Mouse (Mus musculus) thymus, postnatal 36 days (tissue): Measurements from ENCODE around the gene Hmga2.
"Not testable (repeated sequence)": the region's sequence is repeated elsewhere in the genome, so short reads cannot be mapped to it uniquely, and the experiment has no call there.

Source experiments
- DNase-seq, 2 experiments: peaks; one replicate each; pipeline ENCODE4 v3.0.0; 2022; ENCODE audit warnings: mixed read lengths in 2 of 2

Hmga2 gene

DNA sequence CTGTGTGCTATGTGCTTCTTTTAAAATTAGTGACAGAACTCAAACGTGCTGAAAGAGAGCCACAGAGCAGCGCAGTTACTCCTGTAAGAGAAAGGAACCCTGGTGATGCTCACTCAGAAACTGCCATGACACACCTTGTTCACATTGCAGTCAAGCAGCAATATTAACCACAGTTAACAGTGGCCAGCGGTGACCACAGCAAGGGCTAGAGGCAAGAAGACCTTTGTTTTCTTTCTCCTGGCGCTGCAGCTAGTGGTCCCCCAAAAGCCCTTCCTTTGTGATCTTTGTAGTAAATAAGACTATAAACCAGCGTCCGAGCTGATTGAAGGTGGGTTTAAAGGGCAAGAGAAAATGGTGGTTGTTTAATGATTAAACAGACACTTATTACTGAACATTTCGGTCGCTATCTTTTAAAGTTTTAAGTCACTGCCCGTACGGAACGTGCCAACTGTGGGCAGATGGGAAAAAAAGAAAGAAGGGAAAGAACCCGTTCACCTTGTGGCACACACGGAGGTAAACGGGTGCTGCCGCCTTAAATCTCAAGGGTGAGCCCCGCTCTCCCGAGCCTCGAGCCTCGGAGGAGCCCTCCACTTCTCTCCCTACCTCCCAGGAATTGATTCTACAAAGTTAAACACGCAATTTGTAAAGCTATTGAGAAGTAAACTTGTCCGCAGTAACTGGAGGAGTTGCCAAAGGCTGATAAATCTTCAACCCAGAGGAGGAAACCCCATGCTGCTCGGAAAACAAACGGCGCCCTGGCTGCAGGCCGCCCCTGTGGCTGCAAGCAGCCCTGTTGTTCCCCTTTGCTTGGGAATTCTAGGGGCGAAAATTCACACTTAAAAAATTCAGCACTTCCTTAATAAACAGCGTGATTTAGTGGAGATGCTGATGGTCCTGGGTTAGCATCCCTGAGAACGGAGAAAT lies 85.1 kb downstream of the Hmga2 start:
- DNase-seq, result no peak

DNA sequence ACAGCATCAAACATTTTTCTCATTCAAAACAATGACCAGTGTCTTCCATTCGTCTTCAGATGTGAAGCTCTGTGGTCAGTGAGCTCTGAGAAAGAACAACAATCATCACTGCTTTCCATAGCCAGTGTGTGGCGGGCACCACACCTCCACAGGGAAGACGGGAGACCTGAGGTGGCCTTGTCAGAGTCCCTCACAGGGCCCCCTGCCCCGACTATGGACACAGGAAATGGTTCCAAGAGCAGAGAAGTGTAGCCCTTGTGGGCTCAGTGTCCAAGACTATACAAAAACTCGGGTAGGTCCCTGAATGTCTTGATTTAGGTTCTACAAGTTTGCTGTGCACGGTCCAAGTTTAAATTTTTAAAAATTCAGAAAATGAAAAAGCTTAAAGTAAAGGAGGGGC lies 86.6 kb downstream of the Hmga2 start:
- no peak for DNase-seq

DNA sequence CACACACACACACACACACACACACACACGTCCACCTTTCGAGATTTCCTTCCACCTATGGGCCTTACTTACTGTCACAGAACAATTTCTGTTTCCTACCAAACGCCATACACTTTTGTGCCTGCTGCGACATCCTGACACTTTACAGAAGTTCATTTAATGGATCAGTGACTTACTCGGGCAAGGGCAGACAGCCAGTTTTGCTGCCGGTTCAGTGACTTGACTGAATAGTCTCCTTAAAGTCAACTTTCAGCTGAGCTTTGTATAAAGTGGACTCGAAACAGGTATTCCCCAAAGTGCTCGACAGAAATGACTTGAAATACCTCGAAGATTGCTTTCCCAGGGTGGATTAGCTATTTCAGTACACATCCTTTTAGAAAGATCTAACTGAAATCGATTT lies 87.3 kb downstream of the Hmga2 start:
- DNase-seq, result no peak

DNA sequence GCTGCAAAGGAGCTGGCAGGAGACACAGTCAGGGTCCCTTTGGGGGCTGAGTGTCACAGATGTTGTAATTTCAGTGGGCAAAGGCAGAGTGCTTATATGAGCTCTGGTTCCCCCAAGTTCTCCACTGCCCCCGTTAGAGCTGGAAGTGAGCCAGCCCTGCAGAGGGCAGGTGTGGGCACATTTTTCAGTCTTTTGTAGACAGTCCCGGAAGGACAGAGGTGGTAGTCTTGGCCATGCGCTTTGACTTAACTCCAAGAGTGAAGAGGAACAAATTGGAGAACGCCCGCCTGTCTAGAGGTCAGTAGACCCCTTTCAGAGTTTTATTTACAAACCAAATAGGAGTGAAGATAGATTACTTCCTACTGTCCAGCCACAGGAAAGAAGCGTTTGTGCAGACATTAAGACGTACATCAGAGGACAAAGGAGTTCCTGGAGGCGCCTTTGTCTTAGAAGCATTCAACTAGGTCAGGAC lies 87.8 kb downstream of the Hmga2 start:
- DNase-seq, result no peak

DNA sequence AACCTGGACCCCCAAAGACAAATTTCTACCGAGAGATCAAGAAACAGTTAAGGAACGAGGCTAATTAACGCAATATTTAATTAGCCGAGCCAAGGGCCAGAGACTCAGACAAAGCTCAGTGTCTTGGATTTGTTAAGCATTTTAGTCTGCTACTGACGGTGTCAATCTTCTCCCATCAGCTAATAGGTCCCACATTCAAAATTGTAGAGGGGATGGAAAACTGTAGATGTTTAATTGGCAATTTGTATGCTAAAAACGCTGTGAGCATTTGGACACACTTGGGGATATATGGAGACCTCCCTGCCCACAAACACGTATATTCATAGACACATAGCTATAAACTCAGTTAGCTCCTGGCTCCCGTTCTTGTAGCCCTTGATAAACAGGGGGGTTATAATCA lies 89.2 kb downstream of the Hmga2 start:
- no peak for DNase-seq

DNA sequence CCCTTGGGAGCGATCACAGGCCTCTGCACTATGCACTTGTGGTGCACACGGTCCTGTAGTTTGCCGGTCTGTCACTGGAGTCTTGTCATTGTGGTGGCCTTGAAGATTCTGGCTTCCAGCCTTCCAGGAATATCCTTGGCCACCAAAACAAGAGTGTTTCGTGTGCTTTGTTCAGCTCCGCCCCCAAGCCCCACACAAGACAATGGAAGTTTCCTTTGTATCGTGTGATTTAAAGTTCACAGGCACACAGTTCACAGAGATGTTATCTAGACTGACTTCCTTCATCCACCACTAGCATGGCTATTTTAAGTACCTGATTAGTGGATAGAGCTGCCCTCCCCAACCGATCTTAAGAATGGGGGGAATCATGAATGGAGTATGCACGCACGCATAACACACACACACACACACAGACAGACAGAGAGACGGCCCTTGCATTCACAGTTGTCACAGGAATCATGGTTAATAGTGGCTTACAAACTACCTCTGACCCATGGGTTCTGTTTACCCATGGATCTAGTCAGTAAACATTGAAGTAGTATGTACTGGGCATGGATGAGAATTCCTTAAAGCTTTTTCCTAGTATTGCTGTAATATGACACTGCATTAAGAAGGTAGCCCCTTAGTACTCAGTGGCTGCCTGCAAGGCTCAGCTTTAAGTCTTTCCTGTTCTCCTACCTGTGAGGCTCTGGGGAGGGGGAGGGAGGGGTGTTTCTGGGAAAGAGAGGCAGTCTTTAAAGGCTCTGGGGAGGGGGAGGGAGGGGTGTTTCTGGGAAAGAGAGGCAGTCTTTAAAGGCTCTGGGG lies 91.3 kb downstream of the Hmga2 start:
- DNase-seq, result no peak

DNA sequence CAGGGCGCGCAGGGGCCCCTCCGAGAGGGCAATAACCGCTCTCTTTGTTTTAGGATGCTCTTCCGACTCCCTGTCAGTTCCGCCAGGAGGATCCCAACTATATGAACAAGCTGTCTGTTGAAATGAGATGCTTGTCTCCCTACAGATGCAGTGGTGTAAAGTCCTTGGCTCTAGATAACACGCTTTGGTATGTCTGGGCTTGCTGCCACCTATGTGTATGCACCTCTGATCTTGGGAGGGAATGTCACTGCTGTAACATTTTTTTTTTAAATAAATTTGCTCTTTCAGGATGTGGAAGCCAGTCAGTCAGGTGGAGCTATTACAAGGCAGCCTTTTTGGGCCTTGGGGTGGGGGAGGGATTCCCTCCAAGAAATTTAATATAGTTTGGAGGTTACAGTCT lies 92.2 kb downstream of the Hmga2 start:
- DNase-seq, result no peak

DNA sequence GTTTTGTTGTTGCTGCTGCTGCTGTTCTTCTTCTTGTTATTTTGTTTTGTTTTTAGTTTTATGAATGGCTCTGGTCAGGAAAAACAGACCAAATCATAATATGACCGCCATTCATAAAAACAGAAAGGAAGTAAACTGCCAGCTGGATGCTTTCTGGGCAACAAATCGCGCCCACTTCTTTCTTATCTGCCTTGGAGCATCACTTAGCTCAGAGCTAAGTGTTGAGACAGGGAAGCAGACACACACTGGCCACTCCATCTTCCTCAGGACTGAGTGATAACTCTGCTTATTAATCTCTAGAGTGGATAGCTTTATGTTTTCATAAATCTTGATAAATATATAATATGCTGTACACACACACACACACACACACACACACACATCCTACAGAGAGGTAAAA lies 98.5 kb downstream of the Hmga2 start:
- DNase-seq, result no peak

DNA sequence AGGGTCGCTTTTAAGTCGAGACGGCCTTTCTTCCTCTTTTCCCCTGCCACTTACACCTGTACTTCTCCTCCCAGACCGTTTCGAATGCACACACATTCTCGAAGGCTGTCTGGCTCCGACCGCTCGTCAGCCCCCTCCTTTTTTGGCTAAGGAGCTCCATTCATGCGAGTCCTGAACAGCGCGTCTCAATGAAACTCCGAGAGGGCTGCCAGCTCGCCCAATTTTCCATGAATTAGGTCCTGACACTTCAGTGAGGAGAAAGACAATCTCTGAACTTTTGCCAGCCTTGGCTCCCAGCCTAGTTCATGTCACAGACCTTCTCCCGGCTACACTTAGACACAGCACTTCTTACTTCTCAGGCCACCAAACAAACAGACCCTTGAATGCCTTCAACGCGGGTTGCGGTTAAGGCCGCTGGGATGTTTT lies 98.9 kb downstream of the Hmga2 start:
- no peak for DNase-seq

DNA sequence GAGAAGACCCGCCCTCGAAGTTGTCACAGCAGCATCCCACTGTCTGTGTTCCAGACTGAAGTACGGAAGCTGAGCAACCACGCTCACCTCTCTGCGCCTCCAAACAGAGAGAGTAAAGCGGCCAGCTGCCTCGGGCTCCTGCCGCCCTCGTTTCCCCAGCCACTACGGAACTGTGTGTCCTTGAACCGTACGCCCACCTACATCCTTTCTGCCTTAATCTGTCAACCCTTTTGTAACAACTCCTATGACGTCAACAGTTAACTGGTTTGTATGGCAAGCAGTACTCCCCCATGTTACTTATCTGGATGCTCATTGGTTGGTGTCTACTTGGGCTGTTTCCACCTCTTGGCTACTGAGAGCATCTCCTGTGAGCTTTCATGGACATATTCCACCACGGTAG lies 100.8 kb downstream of the Hmga2 start:
- DNase-seq, result no peak

DNA sequence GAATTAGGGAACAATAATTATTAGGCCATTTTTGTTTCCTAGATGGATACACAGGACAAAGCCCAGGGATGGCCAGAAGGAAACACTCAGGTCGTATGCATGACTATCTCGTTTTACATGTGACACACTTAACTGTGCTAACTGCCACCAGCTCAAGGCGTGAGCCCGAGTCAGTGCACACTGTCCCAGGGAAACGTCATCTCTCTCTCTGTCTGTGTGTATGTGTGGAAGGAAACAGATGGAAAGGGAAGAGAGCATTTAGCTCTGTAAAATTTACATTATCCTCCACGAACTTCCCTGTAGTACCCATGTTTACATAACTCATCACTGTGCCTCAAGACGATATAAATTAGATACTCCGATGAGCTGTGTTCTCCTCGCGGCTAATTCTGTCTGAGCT lies 105.1 kb downstream of the Hmga2 start:
- DNase-seq, result no peak

DNA sequence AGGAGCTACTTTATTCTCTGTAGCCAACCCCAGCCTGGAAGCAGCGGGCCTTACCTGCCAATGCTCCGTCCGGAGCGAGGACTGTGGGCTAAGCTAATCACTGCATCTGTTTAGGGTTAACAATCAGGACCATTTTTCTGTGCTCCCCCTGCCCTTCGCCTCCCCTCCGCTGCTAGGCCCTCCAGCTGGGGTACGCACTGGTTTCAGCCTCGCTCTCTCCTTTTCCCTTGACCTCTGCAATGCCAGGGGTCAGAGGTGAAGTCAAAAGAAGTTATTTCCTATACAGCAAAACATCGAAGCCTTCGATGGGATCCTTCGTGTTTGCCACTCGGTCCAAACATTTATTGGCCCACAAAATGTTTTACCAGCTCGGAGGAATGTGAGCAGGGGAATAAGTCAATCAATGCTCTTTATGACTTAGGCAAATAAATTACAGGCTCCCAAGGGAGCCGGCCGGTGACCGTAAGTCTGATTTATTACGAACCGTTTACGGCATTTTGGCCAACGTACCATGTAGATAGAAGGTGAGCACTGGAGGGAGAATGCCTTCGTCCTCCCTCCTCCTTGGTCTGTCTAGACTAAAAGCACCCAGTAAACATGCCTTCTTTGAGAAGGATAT lies 107.0 kb downstream of the Hmga2 start:
- DNase-seq, result no peak

DNA sequence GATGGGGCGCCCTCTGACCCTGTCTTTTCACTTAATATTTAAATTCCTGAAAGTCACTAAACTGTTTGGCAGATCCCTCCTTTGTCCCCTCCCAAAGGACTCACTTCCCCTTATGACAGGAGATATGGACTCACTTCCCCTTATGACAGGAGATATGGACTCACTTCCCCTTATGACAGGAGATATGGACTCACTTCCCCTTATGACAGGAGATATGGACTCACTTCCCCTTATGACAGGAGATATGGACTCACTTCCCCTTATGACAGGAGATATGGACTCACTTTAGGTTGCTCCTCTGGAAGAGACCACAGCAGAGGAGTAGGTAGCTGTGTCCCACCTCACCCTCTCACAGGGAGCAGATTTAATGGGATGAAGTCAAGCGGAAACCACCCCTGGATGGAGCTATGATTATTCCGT lies 110.1 kb downstream of the Hmga2 start:
- DNase-seq, result not testable (repeated sequence)

DNA sequence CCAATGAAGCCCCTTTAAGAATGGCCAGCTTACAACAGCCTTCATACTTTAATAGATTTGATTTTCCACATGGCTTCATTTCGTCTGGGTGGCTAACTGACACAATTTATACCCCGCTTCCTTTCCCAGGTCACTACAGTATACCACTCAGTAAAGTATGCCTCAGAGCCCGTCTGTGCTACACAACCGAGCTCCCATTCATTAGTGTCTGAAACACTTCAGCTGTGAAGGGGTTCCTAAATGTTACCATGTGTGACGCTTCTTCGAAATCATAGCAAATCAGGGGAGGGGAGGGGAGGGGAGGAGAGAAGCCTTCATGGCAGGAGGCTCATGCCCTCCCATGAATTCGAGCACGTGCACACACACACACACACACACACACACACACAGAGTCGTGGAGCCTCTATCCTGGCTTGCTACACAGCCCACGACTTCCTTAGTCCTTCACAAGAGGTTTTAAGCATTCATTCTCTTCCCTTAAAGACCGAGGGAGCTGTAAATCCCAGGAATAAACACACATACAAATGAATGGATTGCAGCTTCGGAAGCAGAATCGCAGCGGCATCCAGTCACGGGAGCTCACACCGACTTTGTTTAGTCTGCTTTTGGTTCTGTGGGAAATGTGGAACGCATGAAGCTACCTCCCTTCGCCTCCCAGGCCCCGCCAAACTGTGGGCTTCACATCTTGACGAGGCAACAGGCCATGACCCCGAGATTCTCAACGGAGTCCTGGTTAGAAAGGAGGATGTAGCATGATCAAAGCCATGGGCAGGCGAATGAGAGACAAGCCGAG lies 110.7 kb downstream of the Hmga2 start:
- DNase-seq, result no peak

DNA sequence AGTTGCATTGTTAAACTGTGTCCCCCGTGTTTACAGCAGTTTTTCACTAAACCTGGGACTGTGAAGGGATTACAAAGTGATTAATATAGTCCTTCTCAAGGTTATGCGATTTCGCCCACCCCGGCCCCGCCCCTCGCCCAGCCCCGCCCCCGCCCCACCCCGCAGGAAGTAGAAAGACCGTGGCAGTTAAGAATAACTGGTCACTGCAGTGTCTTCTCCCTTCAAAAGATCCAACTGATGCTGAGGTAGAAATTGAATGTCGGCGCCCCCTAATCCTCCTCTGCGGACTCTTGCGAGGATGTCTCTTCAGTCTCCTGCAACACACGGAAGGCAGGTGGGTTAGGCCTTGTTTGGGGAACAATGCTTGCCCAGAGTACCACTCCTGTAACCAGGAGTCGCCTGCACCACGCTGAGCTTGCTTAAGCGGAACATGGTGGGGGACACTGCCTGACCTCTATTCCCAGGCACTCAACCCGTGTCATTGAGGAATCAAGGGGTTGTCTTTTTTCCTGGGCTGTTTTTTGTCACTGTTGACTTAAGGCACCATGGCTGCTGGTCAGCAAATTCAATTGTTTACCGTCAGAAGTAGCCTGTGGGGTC lies 112.2 kb downstream of the Hmga2 start:
- DNase-seq, result no peak

DNA sequence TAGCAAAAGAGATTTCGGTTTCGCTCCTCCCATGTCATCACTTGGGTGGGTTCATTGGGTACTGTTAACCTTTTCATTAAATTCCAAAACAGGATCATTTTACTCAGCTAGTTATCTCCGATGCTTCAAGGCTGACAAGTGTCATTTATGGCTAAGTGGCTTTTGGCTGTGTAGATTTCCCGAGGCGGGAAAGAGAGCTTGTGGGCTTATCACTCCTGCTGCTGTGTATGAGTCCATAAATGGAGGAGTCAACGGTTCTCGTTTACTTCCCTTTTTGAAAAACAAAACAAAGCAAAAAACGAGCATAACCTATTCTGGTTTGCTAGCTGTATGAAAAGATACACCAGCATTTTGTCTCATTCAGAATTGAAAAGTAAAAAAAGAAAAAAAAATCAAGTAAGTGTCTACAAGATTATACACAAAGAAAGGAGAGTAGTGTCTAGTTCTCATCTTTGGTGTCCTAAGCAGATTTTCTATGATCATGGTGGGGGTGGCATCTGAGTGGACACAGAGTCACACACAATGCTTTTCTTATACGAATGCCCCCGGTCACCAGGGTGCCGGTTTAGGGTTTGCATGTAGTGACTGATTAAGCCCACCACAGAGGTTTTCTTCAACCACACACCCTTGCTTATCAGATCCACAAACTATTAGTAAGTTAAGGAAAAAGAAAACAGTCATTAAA lies 112.8 kb downstream of the Hmga2 start:
- not testable (repeated sequence) for DNase-seq

DNA sequence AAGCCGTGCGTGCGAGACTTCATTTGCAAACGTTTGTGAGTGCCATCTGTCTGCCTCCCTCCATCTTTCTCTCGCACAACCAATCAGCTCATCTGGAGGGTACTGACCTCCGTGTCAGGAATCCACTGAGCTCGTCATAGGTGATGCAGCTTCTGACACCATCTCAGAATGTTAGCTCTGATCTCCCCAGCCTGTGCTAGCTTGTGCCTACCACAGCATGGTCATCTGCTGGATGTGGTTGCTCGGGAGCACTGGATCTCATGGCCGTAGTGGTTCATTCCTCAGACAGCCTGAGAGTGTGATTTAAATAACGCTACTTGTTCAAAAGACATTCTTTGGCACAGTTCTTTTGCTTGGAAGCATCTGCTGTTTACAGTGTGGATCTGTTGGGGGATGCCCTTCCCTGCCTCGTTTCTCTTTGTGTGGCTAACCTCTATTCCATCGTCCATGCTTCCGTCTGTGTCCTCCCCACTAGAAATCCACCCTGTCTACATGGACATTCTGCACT lies 121.7 kb downstream of the Hmga2 start:
- no peak for DNase-seq

DNA sequence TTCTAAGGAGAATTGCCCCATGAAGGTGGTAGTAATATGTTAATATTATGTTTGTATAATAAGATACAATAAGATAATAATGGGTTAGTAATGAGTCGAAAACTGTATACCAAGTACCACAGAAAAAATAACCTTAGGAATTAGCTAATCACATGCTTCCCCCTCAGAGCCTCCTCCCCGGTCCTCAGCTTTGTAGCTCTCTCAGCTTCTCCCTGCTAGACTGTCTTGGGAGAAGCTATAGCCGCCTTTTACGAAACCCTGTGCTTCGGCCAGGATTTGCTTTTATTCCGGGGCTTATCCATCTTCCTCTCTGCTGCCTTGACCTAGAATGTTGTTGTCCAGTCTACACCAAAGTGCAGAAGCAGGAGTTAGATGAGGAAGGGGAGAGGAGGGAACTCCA lies 130.9 kb downstream of the Hmga2 start:
- no peak for DNase-seq

DNA sequence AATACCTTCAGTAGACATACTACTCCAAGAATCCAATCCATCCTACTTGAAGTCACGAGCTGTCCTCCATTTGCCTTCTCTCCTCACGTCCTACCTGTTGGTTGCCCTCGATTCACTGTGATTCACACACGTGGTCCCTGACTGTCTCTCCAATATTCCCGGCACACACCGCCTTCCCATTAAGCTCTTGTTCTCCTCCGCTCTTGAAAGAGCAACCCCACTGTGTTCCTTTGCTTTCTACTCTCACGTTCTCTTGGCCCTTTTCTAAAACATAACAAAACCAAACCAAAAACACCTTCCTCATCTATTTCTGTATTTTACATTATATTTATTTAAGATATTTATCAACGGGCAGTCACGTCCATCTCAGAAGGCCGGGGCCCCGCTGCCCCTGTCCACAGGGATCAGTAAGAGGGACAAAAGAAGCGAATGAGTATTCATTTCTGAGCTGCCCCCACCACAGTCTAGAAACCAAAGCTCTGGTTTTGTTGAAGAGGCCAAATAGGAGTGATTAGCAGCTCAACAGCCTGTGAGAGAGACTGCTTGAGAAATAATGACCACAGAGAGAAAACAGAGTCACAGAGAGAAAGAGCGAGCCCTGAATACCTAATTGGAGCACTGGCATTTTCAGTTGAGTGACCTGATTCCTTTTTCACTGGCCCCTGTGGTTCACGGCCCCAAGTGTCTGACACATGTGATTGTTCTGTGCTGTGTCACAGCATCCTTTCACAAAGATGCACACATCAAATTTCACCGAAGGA lies 131.5 kb downstream of the Hmga2 start:
- no peak for DNase-seq

DNA sequence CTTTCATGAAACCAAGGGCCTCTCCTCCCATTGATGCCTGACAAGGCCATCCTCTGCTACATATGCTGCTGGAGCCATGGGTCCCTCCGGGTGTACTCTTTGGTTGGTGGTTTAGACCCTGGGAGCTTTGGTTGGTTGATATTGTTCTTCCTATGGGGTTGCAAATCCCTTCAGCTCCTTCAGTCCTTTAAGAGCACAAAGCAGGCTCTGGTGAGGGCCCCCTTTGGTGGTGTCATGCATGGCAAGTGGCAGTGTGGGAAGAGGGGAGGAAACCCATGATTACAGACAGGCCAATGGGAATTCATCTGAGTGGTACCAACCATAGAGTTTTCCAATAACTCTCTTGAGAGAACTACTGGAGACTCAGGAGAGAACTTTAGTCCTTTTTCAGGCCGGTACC lies 136.4 kb downstream of the Hmga2 start:
- DNase-seq, result not testable (repeated sequence)

DNA sequence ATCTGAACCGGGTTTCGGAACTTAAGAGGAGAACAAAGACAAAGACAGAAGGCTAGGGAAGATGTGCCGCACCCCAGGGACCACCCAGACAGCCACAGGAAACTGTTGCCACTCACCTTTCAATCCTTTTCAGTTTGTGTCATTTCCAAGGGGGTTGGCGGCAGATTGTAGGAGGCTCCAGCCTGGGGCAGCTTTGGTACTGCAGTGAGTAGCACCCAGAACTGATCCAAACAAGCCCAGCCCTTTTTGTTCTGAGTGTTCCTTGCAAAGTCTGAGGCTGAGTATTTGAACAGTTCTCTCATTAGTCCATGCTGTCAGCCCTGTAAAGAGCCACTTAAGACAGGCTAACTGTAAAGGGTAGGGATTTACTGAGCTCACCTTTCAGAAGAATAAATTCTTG lies 136.9 kb downstream of the Hmga2 start:
- DNase-seq, result no peak
